Mouse (Mus musculus) liver, adult 2 months (tissue): ENCODE measurements at regions not wholly inside any gene's neighbourhood (a gene's known extent, or its start where the extent isn't known, plus 50 kb on each side); places are given as distances from the start of the nearest gene placed in this dataset.

ENCODE experiments used
- CTCF ChIP-seq: fragments of 200-500 bp; IDR thresholded peaks from 2 replicates; pipeline ENCODE4 v1.5.1; 2011; ENCODE audit warnings: low read depth, low read length, control low read depth
- POLR2A ChIP-seq: fragments of 200-500 bp; IDR thresholded peaks from 2 replicates; pipeline ENCODE4 v1.6.1; 2011; ENCODE audit warnings: low read length, control low read depth; ENCODE audit not compliant: insufficient read depth; ENCODE audit errors: extremely low read depth

DNA sequence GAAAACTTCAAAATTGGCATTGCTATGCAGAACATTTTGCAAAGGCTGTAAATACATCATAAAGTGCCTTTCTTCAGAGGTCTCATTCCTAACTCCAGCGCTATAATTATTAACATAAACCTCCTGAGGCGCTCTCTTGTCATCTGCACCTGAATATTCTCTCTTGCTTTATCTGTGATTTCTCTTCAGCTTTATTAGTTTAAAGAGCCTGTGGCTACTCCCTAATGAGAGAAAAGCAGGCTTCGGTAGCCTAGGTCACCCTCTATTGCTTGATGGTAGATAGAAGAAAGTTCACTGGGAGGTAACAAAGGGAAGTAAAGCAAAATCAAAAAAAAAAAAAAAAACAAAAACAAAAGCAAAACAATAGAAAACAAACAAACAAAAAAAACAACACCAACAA, 967.5 kb upstream of the Lcorl start:
- TF ChIP-seq CTCF (no peak), POLR2A (no peak)
